Mouse (Mus musculus) heart, adult 2 months (tissue): ENCODE results near the gene Slc25a23. TPM values are rescaled to one million over a fixed set of nuclear protein-coding genes. Genes with fewer than 3 reads are reported as not detected.
A peak's percentile ranks its signal among the peaks of the same experiment; 100 is the strongest.

Source experiments
- DNase-seq, 2 experiments: peaks; one replicate each; pipeline ENCODE4 v3.0.0; 2021
- H3K27ac ChIP-seq: fragments of 200-600 bp; 2 replicates; pipeline ENCODE4 v1.8.1; 2022
- H3K27me3 ChIP-seq: fragments of 200-500 bp; 2 replicates; pipeline ENCODE4 v1.6.1; 2012; ENCODE audit warnings: mild to moderate bottlenecking, low read length, inconsistent platforms, mixed read lengths; ENCODE audit not compliant: control insufficient read depth, insufficient read depth
- H3K36me3 ChIP-seq: fragments of 200-500 bp; 2 replicates; pipeline ENCODE4 v1.6.1; 2012; ENCODE audit warnings: low read length, inconsistent platforms; ENCODE audit not compliant: control insufficient read depth, insufficient read depth
- H3K4me1 ChIP-seq: fragments of 200-500 bp; 2 replicates; pipeline ENCODE4 v1.6.1; 2011; ENCODE audit warnings: low read length; ENCODE audit not compliant: control insufficient read depth, insufficient read depth
- H3K4me3 ChIP-seq: fragments of 200-600 bp; 2 replicates; pipeline ENCODE4 v1.8.1; 2022
- H3K79me2 ChIP-seq: fragments of 200-500 bp; replicated peaks from 2 replicates; pipeline ENCODE4 v1.6.1; 2012; ENCODE audit warnings: mild to moderate bottlenecking, inconsistent platforms, low read length, moderate library complexity, mixed read lengths; ENCODE audit not compliant: control insufficient read depth, insufficient read depth
- H3K9ac ChIP-seq: fragments of 200-500 bp; 2 replicates; pipeline ENCODE4 v1.6.1; 2012; ENCODE audit warnings: low read depth, mild to moderate bottlenecking, control low read depth, inconsistent platforms, low read length, mixed read lengths
- CTCF ChIP-seq: fragments of 200-600 bp; IDR thresholded peaks from 2 replicates; pipeline ENCODE4 v1.8.1; 2022; ENCODE audit warnings: antibody characterized with exemption, mild to moderate bottlenecking, moderate library complexity
- EP300 ChIP-seq: fragments of 200-500 bp; IDR thresholded peaks from 2 replicates; pipeline ENCODE4 v1.6.1; 2011; ENCODE audit warnings: low read depth, low read length, control low read depth; ENCODE audit not compliant: insufficient read depth
- POLR2A ChIP-seq: fragments of 200-500 bp; IDR thresholded peaks from 2 replicates; pipeline ENCODE4 v1.6.1; 2011; ENCODE audit warnings: mild to moderate bottlenecking, low read depth, low read length, control low read depth; ENCODE audit not compliant: insufficient read depth
- WGBS: fragments of 180-500 bp; shearing (Covaris S2); methylation state at CpG from one replicate; pipeline ENCODE4 v1.1.7; 2018; 5-methylcytosine and 5-hydroxymethylcytosine counted together
- intact Hi-C: fragments of 180-260 bp; cut with DNase I; formaldehyde crosslinking; loops from one replicate; pipeline ENCODE4 v1.15.1; 2025
- polyA plus RNA-seq: library from polyadenylated mRNA; depleted of rRNA; stranded (reverse); fragments of >200 nt; gene quantifications from 2 replicates; pipeline ENCODE4 v1.2.3, GENCODE M21; 2012; rRNA removed
- total RNA-seq, 2 experiments: library from RNA; stranded (reverse); gene quantifications; 2 replicates each; pipeline ENCODE4 v1.2.3; 2021

The Slc25a23 gene
- total and polyA plus RNA-seq, 3 experiments: 63.5 to 70.9 (median 67.5) TPM

DNA sequence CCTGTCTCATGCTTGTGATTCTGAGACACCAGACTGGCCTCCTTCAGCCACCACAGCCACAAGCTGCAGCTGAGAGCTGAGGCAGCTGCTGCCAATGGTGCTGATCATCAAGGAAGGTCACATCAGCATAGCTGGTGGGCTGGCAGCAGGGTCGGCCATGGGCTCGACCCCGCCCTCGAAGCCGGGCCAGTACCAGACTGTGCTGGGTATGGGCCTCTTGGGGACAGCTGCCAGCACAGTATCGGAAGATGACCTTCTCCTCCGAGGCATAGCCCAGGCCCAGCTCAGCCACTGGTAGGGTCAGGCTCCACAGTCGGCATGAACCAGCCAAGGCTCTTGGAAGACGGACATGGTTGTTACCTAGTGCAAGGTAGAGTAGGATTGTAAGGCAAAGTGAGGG lies 60.2 kb downstream of the Slc25a23 start:
- H3K9ac ChIP-seq: no peak overlapping the region
- peaks cover 4% of the 10 kb centered on the region; the same call in 1 of the 2 replicates for H3K4me1 ChIP-seq
- no peaks in the 10 kb centered on the region for H3K79me2 ChIP-seq
- H3K27ac ChIP-seq: no peak overlapping the region
- no peak overlapping the region for H3K4me3 ChIP-seq
- intact Hi-C loops: no loop called here
- no peak for DNase-seq
- WGBS: 84% methylated on average over 9 of the region's 9 CpGs
- no peaks in the 10 kb centered on the region for H3K27me3 ChIP-seq
- H3K36me3 ChIP-seq: no peaks in the 10 kb centered on the region
- TF ChIP-seq CTCF (no peak), EP300 (no peak), POLR2A (no peak)

DNA sequence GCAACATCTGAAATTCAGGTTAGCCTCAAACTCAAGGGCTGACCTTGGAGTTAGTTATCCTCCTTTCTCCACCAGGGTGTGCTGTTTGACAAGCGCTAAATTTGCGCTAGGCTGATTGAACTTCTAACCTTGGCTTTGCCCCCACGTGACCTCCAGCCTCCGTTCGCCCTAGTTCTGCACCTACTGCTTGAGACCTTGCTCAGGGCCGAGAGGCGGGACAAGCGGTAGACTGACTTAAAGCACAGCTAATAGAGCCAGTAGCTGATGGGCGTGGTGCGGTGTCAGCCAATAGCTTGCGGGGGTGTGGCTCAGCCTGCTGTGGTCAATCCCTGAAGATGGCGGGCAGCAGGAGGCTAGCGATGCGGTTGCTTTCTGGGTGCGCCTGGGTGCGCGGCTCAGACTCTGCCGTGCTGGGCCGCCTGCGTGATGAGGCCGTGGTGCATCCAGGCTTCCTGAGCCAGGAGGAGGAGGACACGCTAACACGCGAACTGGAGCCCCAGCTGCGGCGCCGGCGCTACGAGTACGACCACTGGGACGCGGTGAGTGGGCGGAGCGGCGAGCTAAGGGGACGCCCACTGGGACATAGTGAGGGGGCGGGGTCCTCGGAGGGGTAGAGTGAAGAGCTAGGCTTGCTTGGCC lies 62.5 kb downstream of the Slc25a23 start, which contains the start of gene Alkbh7:
Alkbh7 (plus strand) TSS at position 311 of the 639 bp plus-strand sequence.
- peak within 1 kb of the TSS; percentile 82 for H3K9ac ChIP-seq
- H3K36me3 ChIP-seq: no peaks in the 10 kb centered on the region
- no peaks in the 10 kb centered on the region for H3K79me2 ChIP-seq
- peak within 1 kb of the TSS; percentile 84 for H3K27ac ChIP-seq
- under 1% methylated on average over 38 of the region's 38 CpGs for WGBS
- DNase-seq: peak; percentile 93 to 98
- peak within 1 kb of the TSS; percentile 51 for H3K4me3 ChIP-seq
- no peaks in the 10 kb centered on the region for H3K27me3 ChIP-seq
- peaks cover 4% of the 10 kb centered on the region; the same call in 1 of the 2 replicates for H3K4me1 ChIP-seq
- intact Hi-C loops: loop anchor here (2.0 kb wide), 3 partner anchors 100 to 338 kb away; no protein-coding TSS in a partner anchor
- TF ChIP-seq EP300 (peak; percentile 90), CTCF (peak; percentile 89), POLR2A (peak; percentile 82)

DNA sequence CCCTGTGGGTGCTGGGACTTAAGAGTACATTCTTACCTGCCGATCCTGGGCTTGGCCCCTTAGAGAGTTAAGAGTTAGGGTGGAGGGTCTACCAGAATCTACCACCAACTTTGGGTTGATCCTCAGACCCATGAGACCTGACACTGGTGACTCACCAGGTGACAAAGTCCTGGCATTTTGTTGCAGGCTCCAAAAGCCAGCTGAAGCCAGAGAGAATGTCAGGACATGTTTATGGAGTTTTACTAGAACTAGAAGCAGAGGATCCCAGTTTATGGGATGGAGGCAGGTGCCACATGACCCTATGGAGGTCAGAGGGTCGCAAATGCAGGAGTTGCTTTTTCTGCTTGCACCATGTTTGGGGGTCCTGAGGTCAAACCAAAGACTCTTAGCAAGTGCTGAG lies 63.2 kb downstream of the Slc25a23 start:
- 64% methylated on average over 2 of the region's 2 CpGs for WGBS
- peak overlapping the region; percentile 66 for H3K27ac ChIP-seq
- intact Hi-C loops: loop anchor here (1.0 to 2.0 kb wide), 4 partner anchors 100 to 338 kb away; no protein-coding TSS in a partner anchor
- H3K36me3 ChIP-seq: no peaks in the 10 kb centered on the region
- H3K9ac ChIP-seq: no peak overlapping the region
- no peaks in the 10 kb centered on the region for H3K79me2 ChIP-seq
- no peak for DNase-seq
- H3K27me3 ChIP-seq: no peaks in the 10 kb centered on the region
- TF ChIP-seq CTCF: no peak
- no peak for TF ChIP-seq EP300
- TF ChIP-seq POLR2A: no peak
- peaks cover 4% of the 10 kb centered on the region; the same call in 1 of the 2 replicates for H3K4me1 ChIP-seq
- H3K4me3 ChIP-seq: no peak overlapping the region

DNA sequence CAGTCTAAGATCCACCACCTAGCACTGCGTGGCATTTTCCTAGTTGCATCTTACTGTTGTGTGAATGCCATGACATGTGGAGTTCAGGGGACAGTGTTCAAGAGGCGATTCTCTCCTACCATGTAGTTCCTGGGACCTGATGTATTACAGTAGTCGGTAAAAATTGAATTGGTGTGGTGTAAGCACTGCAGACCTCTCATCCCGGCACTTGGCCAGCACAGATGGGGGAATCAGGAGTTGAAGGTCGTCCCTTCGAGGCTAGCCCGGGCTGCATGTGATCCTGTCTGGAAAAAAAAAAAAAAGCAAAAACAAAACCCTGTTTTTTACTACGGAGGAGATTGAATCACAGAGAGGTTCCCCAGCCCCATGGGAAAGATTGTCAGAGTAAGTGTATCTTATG lies 64.6 kb downstream of the Slc25a23 start:
- H3K4me1 ChIP-seq: peaks cover 4% of the 10 kb centered on the region
- intact Hi-C loops: no loop called here

More for the DNA sequence above, 64.6 kb downstream of the Slc25a23 start:
- no peak for TF ChIP-seq CTCF
- TF ChIP-seq POLR2A: no peak
- no peak for TF ChIP-seq EP300
- H3K9ac ChIP-seq: no peak overlapping the region
- H3K27me3 ChIP-seq: no peaks in the 10 kb centered on the region
- no peak overlapping the region for H3K27ac ChIP-seq
- H3K79me2 ChIP-seq: 0 out of 2 replicates have a peak, but pooled peaks cover 3% of the 10 kb centered on the region
- H3K36me3 ChIP-seq: no peaks in the 10 kb centered on the region
- no peak overlapping the region for H3K4me3 ChIP-seq
- no peak for DNase-seq
- WGBS: 76% methylated on average over 8 of the region's 8 CpGs

Other genes starting within 250 kb of the Slc25a23 start
- 1 to 10 TPM; 2.8 to 3.0 TPM for gene Rfx2, start 228.8 kb downstream of the Slc25a23 start, total RNA-seq
- 5.1 and 6.0 TPM in 2 replicates for gene Rfx2, start 228.8 kb downstream of the Slc25a23 start, polyA plus RNA-seq
- gene Acsbg2, start 185.4 kb downstream of the Slc25a23 start, total RNA-seq: not detected
- gene Acsbg2, start 185.4 kb downstream of the Slc25a23 start, polyA plus RNA-seq: 0.04 and 0.09 TPM in 2 replicates
- not detected for gene 1700061G19Rik, start 184.4 kb downstream of the Slc25a23 start, total RNA-seq
- 0.04 TPM in 1 of 2 replicates, not detected in the other for gene 1700061G19Rik, start 184.4 kb downstream of the Slc25a23 start, polyA plus RNA-seq
- 10 to 100 TPM; 25.3 to 27.2 TPM for gene Mllt1, start 124.4 kb downstream of the Slc25a23 start, total RNA-seq
- 27.2 and 31.4 TPM in 2 replicates for gene Mllt1, start 124.4 kb downstream of the Slc25a23 start, polyA plus RNA-seq
- gene Acer1, start 77.7 kb downstream of the Slc25a23 start, total RNA-seq: not detected
- not detected in 2 replicates for gene Acer1, start 77.7 kb downstream of the Slc25a23 start, polyA plus RNA-seq
- 10 to 100 TPM; 72.1 to 84.9 TPM for gene Clpp, start 69.6 kb downstream of the Slc25a23 start, total RNA-seq
- 150 and 155 TPM in 2 replicates for gene Clpp, start 69.6 kb downstream of the Slc25a23 start, polyA plus RNA-seq
- 10 to 100 TPM; 65.3 to 72.8 TPM for gene Alkbh7, start 62.5 kb downstream of the Slc25a23 start, total RNA-seq
- gene Alkbh7, start 62.5 kb downstream of the Slc25a23 start, polyA plus RNA-seq: 74.5 and 90.8 TPM in 2 replicates
- gene Pspn, start 59.8 kb downstream of the Slc25a23 start, total RNA-seq: not detected
- gene Pspn, start 59.8 kb downstream of the Slc25a23 start, polyA plus RNA-seq: not detected in 2 replicates
- gene Gtf2f1, start 48.6 kb downstream of the Slc25a23 start, total RNA-seq: 10 to 100 TPM; 20.7 TPM
- gene Gtf2f1, start 48.6 kb downstream of the Slc25a23 start, polyA plus RNA-seq: 12.3 and 14.3 TPM in 2 replicates
- under 1 TPM in 1 of 2 experiments, not detected in 1; 0.18 TPM for gene Gm17949, start 48.4 kb downstream of the Slc25a23 start, total RNA-seq
- gene Gm17949, start 48.4 kb downstream of the Slc25a23 start, polyA plus RNA-seq: not detected in 2 replicates
- gene Khsrp, start 28.3 kb downstream of the Slc25a23 start, total RNA-seq: 10 to 100 TPM; 42.6 to 44.5 TPM
- 35.7 and 36.5 TPM in 2 replicates for gene Khsrp, start 28.3 kb downstream of the Slc25a23 start, polyA plus RNA-seq
- gene Slc25a41, start 18.2 kb downstream of the Slc25a23 start, total RNA-seq: not detected
- 0.18 TPM in 1 of 2 replicates, not detected in the other for gene Slc25a41, start 18.2 kb downstream of the Slc25a23 start, polyA plus RNA-seq
- gene Crb3, start 758 bp downstream of the Slc25a23 start, total RNA-seq: not detected
- gene Crb3, start 758 bp downstream of the Slc25a23 start, polyA plus RNA-seq: 0.26 and 1.2 TPM in 2 replicates
- 1 to 10 TPM; 1.1 to 2.0 TPM for gene Dennd1c, start 18.7 kb upstream of the Slc25a23 start, total RNA-seq
- gene Dennd1c, start 18.7 kb upstream of the Slc25a23 start, polyA plus RNA-seq: 5.1 and 6.0 TPM in 2 replicates
- 1 to 10 TPM; 1.5 to 2.7 TPM for gene Tubb4a, start 27.9 kb upstream of the Slc25a23 start, total RNA-seq
- 4.0 and 6.1 TPM in 2 replicates for gene Tubb4a, start 27.9 kb upstream of the Slc25a23 start, polyA plus RNA-seq
- under 1 TPM; 0.26 to 0.80 TPM for gene Tnfsf9, start 45.5 kb upstream of the Slc25a23 start, total RNA-seq
- 0.67 and 1.2 TPM in 2 replicates for gene Tnfsf9, start 45.5 kb upstream of the Slc25a23 start, polyA plus RNA-seq
- not detected for gene Cd70, start 89.9 kb upstream of the Slc25a23 start, total RNA-seq
- gene Cd70, start 89.9 kb upstream of the Slc25a23 start, polyA plus RNA-seq: not detected in 2 replicates
- under 1 TPM; 0.11 to 0.13 TPM for gene Tnfsf14, start 134.3 kb upstream of the Slc25a23 start, total RNA-seq
- 0.18 TPM in 2 replicates for gene Tnfsf14, start 134.3 kb upstream of the Slc25a23 start, polyA plus RNA-seq
- gene C3, start 168.3 kb upstream of the Slc25a23 start, total RNA-seq: 10 to 100 TPM; 91.5 to 91.6 TPM
- gene C3, start 168.3 kb upstream of the Slc25a23 start, polyA plus RNA-seq: 119 and 160 TPM in 2 replicates
- 10 to 100 TPM; 27.8 to 32.7 TPM for gene Gpr108, start 188.6 kb upstream of the Slc25a23 start, total RNA-seq
- 37.9 and 48.3 TPM in 2 replicates for gene Gpr108, start 188.6 kb upstream of the Slc25a23 start, polyA plus RNA-seq
- gene Trip10, start 189.6 kb upstream of the Slc25a23 start, total RNA-seq: 100 to 1,000 TPM; 107 to 128 TPM
- gene Trip10, start 189.6 kb upstream of the Slc25a23 start, polyA plus RNA-seq: 69.0 and 83.2 TPM in 2 replicates
- gene Vav1, start 219.2 kb upstream of the Slc25a23 start, total RNA-seq: 1 to 10 TPM; 1.9 to 2.2 TPM
- 1.8 and 2.0 TPM in 2 replicates for gene Vav1, start 219.2 kb upstream of the Slc25a23 start, polyA plus RNA-seq